Mouse (Mus musculus): ENCODE data around the gene Ypel2. TPM values are rescaled to one million over a fixed set of nuclear protein-coding genes. Genes with fewer than 3 reads are reported as not detected.

Ypel2 gene
- total and polyA plus RNA-seq, 2 experiments from 2014 or later, result 4.5 to 6.3 TPM

GRCm38 (mm10) chr11:86892996-86893670 lies 100.4 kb downstream of the Ypel2 start:
- Histone ChIP-seq H3K36me3 (ENCODE audit: insufficient read depth) (no peaks in the 10 kb centered on the region), H3K4me1 (ENCODE audit: insufficient read depth) (no peaks in the 10 kb centered on the region), H3K27me3 (ENCODE audit: insufficient read depth, low read length) (no peaks in the 10 kb centered on the region), H3K27ac (ENCODE audit: low read depth, low read length) (no peak overlapping the region), H3K4me2 (ENCODE audit: low read depth) (no peak overlapping the region), H3K9me3 (ENCODE audit: low read length) (no peaks in the 10 kb centered on the region), H3K9ac (no peak overlapping the region), H3K4me3 (ENCODE audit: low read depth, low read length) (no peak overlapping the region)
- 57% methylated on average over 15 of the region's 15 CpGs for WGBS
- ATAC-seq (no peak), DNase-seq (no peak)
- no peak for TF ChIP-seq CTCF (IDR thresholded peaks at IDR 0.05; ENCODE audit: low read depth)

Other genes starting within 250 kb of the Ypel2 start
- 302 and 383 TPM in 2 replicates for gene Cltc, start 236.1 kb downstream of the Ypel2 start, total RNA-seq (2014; rRNA removed)
- 82.7 and 122 TPM in 2 replicates for gene Cltc, start 236.1 kb downstream of the Ypel2 start, polyA plus RNA-seq (2015; fragmentation: Nextera tagmentation; extraction: Ambion mirVana)
- 28.0 and 31.6 TPM in 2 replicates for gene Dhx40, start 186.0 kb downstream of the Ypel2 start, total RNA-seq (2014; rRNA removed)
- 13.6 and 18.3 TPM in 2 replicates for gene Dhx40, start 186.0 kb downstream of the Ypel2 start, polyA plus RNA-seq (2015; fragmentation: Nextera tagmentation; extraction: Ambion mirVana)
- gene Gdpd1, start 80.4 kb upstream of the Ypel2 start, total RNA-seq (2014; rRNA removed), result 73.7 and 85.2 TPM in 2 replicates
- gene Gdpd1, start 80.4 kb upstream of the Ypel2 start, polyA plus RNA-seq (2015; fragmentation: Nextera tagmentation; extraction: Ambion mirVana), result 182 and 186 TPM in 2 replicates
- 25.7 and 30.2 TPM in 2 replicates for gene Smg8, start 93.1 kb upstream of the Ypel2 start, total RNA-seq (2014; rRNA removed)
- gene Smg8, start 93.1 kb upstream of the Ypel2 start, polyA plus RNA-seq (2015; fragmentation: Nextera tagmentation; extraction: Ambion mirVana), result 16.2 and 17.1 TPM in 2 replicates
- gene Prr11, start 115.0 kb upstream of the Ypel2 start, total RNA-seq (2014; rRNA removed), result 0.77 and 2.1 TPM in 2 replicates
- 0.90 and 1.1 TPM in 2 replicates for gene Prr11, start 115.0 kb upstream of the Ypel2 start, polyA plus RNA-seq (2015; fragmentation: Nextera tagmentation; extraction: Ambion mirVana)
- 32.2 and 41.5 TPM in 2 replicates for gene Ska2, start 115.5 kb upstream of the Ypel2 start, total RNA-seq (2014; rRNA removed)
- gene Ska2, start 115.5 kb upstream of the Ypel2 start, polyA plus RNA-seq (2015; fragmentation: Nextera tagmentation; extraction: Ambion mirVana), result 29.2 and 31.1 TPM in 2 replicates
- 134 and 139 TPM in 2 replicates for gene Trim37, start 133.4 kb upstream of the Ypel2 start, total RNA-seq (2014; rRNA removed)
- 47.4 and 68.7 TPM in 2 replicates for gene Trim37, start 133.4 kb upstream of the Ypel2 start, polyA plus RNA-seq (2015; fragmentation: Nextera tagmentation; extraction: Ambion mirVana)

All from forebrain, postnatal 0 days (tissue).